Mouse (Mus musculus) embryonic facial prominence, embryonic 11.5 days (tissue): ENCODE measurements at regions not wholly inside any gene's neighbourhood (a gene's known extent, or its start where the extent isn't known, plus 50 kb on each side); places are given as distances from the start of the nearest gene placed in this dataset.

ENCODE experiments used
- ATAC-seq: fragments of 200-750 bp; cut with Nextera tagmentation; replicated peaks from 2 replicates; pipeline ENCODE4 v1.8.0; 2017; ENCODE audit warnings: low read depth; ENCODE audit not compliant: insufficient number of reproducible peaks, low FRiP score, low TSS enrichment
- DNase-seq: peaks from one replicate; pipeline ENCODE4 v3.0.0-alpha.2; 2015; ENCODE audit warnings: low spot score
- H3K27ac ChIP-seq: fragments of 300-500 bp; sonication (generic); replicated peaks from 2 replicates; pipeline ENCODE4 v1.5.1; 2014; ENCODE audit warnings: mild to moderate bottlenecking, low read depth, low read length, control low read depth
- H3K27me3 ChIP-seq: fragments of 300-500 bp; sonication (generic); 2 replicates; pipeline ENCODE4 v1.6.1; 2014; ENCODE audit warnings: mild to moderate bottlenecking, low read length, moderate library complexity, mixed read lengths; ENCODE audit not compliant: control insufficient read depth, insufficient read depth
- H3K36me3 ChIP-seq: fragments of 300-500 bp; sonication (generic); replicated peaks from 2 replicates; pipeline ENCODE4 v1.6.1; 2014; ENCODE audit warnings: low read depth, mild to moderate bottlenecking, low read length, moderate library complexity, mixed read lengths; ENCODE audit not compliant: control insufficient read depth, insufficient read depth
- H3K4me1 ChIP-seq: fragments of 300-500 bp; sonication (generic); 2 replicates; pipeline ENCODE4 v1.6.1; 2014; ENCODE audit warnings: low read length, mixed read lengths; ENCODE audit not compliant: control insufficient read depth, insufficient read depth
- H3K4me2 ChIP-seq: fragments of 300-500 bp; sonication (generic); 2 replicates; pipeline ENCODE4 v1.6.1; 2014; ENCODE audit warnings: low read depth, mild to moderate bottlenecking, control low read depth, low read length, moderate library complexity
- H3K4me3 ChIP-seq: fragments of 300-500 bp; sonication (generic); 2 replicates; pipeline ENCODE4 v1.5.1; 2014; ENCODE audit warnings: low read depth, low read length, control low read depth
- H3K9ac ChIP-seq: fragments of 300-500 bp; sonication (generic); replicated peaks from 2 replicates; pipeline ENCODE4 v1.6.1; 2014; ENCODE audit warnings: mild to moderate bottlenecking, control low read depth, low read length
- H3K9me3 ChIP-seq: fragments of 300-500 bp; sonication (generic); replicated peaks from 2 replicates; pipeline ENCODE4 v1.6.1; 2016; ENCODE audit warnings: mild to moderate bottlenecking, low read length, inconsistent platforms, mixed read lengths; ENCODE audit not compliant: control insufficient read depth
- WGBS: fragments of 180-500 bp; shearing (Covaris S2); extraction: QIAGEN DNeasy Blood & Tissue Kit; methylation state at CpG from one replicate; pipeline ENCODE4 v1.1.7; 2014; 5-methylcytosine and 5-hydroxymethylcytosine counted together

- Histone ChIP-seq H3K4me1 (no peaks in the 10 kb centered on the region), H3K4me3 (no peak overlapping the region), H3K36me3 (no peaks in the 10 kb centered on the region), H3K9ac (no peak overlapping the region), H3K27me3 (no peaks in the 10 kb centered on the region), H3K27ac (no peak overlapping the region), H3K9me3 (no peaks in the 10 kb centered on the region), H3K4me2 (no peak overlapping the region)
- 77% methylated on average over 3 of the region's 3 CpGs for WGBS
- DNase-seq, result no peak
- ATAC-seq, result no peak
Measured at GRCm38 (mm10) chr1:73844574-73844973, 279.7 kb downstream of the Tns1 start.

- Histone ChIP-seq H3K4me2 (no peak overlapping the region), H3K36me3 (no peaks in the 10 kb centered on the region), H3K4me3 (no peak overlapping the region), H3K27me3 (no peaks in the 10 kb centered on the region), H3K9me3 (no peaks in the 10 kb centered on the region), H3K27ac (no peak overlapping the region), H3K9ac (no peak overlapping the region), H3K4me1 (no peaks in the 10 kb centered on the region)
- DNase-seq, result no peak
- 81% methylated on average over 2 of the region's 2 CpGs for WGBS
- ATAC-seq, result no peak
Measured at GRCm38 (mm10) chr1:73839351-73839750, 284.9 kb downstream of the Tns1 start.

GRCm38 (mm10) chr1:73836680-73837079 is 287.6 kb downstream of the Tns1 start:
- DNase-seq (no peak), ATAC-seq (no peak)
- Histone ChIP-seq H3K27ac (no peak overlapping the region), H3K9ac (no peak overlapping the region), H3K27me3 (no peaks in the 10 kb centered on the region), H3K4me2 (no peak overlapping the region), H3K9me3 (no peaks in the 10 kb centered on the region), H3K4me3 (no peak overlapping the region), H3K4me1 (no peaks in the 10 kb centered on the region), H3K36me3 (no peaks in the 10 kb centered on the region)

- Histone ChIP-seq H3K27me3 (no peaks in the 10 kb centered on the region), H3K9ac (no peak overlapping the region), H3K36me3 (no peaks in the 10 kb centered on the region), H3K4me1 (no peaks in the 10 kb centered on the region), H3K27ac (no peak overlapping the region), H3K9me3 (no peaks in the 10 kb centered on the region), H3K4me2 (no peak overlapping the region), H3K4me3 (no peak overlapping the region)
- DNase-seq, result no peak
- WGBS, result 100% methylated on average over 1 of the region's 1 CpGs
- no peak for ATAC-seq
Measured at GRCm38 (mm10) chr1:73834566-73834965, 289.7 kb downstream of the Tns1 start.

DNA sequence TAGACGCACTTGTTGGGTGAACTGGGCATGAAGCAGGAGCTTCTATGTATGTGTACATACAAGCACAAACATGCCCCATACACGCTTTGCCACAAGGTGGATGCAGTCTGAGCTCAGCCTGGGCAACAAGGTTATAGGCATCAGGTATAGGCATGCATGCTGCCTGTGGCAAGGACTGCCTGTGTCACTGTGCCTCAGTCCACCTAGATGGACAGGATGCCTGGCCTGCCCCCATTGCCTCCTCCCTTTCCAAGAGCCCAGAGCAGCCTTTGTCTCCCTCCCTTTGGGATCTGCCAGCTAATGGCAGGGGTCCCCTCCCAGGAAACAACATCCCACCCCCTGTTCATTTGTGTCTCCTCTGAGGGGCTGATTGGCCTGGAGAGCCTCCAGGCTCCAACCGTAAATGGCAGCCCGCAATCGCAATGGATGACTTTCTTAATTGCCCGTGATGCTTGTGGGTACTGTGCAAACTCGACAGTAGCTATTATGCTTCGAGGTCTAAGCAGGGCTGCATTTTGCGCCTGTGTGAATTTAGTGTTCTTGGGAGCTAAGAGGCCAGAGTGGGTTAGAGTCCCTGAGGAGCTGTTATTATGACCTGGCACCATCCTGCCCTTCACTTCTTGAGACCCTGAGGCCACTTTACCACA is 293.6 kb downstream of the Tns1 start:
- no peaks in the 10 kb centered on the region for H3K9me3 ChIP-seq
- DNase-seq (no peak), ATAC-seq (no peak)
- H3K4me1 ChIP-seq, result no peaks in the 10 kb centered on the region
- H3K36me3 ChIP-seq, result no peaks in the 10 kb centered on the region
- H3K4me2 ChIP-seq, result no peak overlapping the region
- H3K9ac ChIP-seq, result no peak overlapping the region
- WGBS, result 63% methylated on average over 9 of the region's 9 CpGs
- H3K27ac ChIP-seq, result no peak overlapping the region
- H3K27me3 ChIP-seq, result no peaks in the 10 kb centered on the region
- H3K4me3 ChIP-seq, result no peak overlapping the region

GRCm38 (mm10) chr1:73828996-73829395 is 295.3 kb downstream of the Tns1 start:
- Histone ChIP-seq H3K9ac (no peak overlapping the region), H3K27ac (no peak overlapping the region), H3K4me2 (no peak overlapping the region), H3K4me1 (no peaks in the 10 kb centered on the region), H3K4me3 (no peak overlapping the region), H3K36me3 (no peaks in the 10 kb centered on the region), H3K9me3 (no peaks in the 10 kb centered on the region), H3K27me3 (no peaks in the 10 kb centered on the region)
- DNase-seq (no peak), ATAC-seq (no peak)
- 67% methylated on average over 10 of the region's 10 CpGs for WGBS

- Histone ChIP-seq H3K27me3 (no peaks in the 10 kb centered on the region), H3K9ac (peak overlapping the region; percentile 37; the same call in 1 of the 2 replicates), H3K4me3 (no peak overlapping the region), H3K4me1 (no peaks in the 10 kb centered on the region), H3K36me3 (no peaks in the 10 kb centered on the region), H3K9me3 (no peaks in the 10 kb centered on the region), H3K27ac (no peak overlapping the region), H3K4me2 (no peak overlapping the region; the same call in 1 of the 2 replicates)
- ATAC-seq, result peak; percentile 77
- DNase-seq, result peak; percentile 94
- 40% methylated on average over 15 of the region's 15 CpGs for WGBS
Measured at GRCm38 (mm10) chr1:73826243-73826930, 297.9 kb downstream of the Tns1 start.

DNA sequence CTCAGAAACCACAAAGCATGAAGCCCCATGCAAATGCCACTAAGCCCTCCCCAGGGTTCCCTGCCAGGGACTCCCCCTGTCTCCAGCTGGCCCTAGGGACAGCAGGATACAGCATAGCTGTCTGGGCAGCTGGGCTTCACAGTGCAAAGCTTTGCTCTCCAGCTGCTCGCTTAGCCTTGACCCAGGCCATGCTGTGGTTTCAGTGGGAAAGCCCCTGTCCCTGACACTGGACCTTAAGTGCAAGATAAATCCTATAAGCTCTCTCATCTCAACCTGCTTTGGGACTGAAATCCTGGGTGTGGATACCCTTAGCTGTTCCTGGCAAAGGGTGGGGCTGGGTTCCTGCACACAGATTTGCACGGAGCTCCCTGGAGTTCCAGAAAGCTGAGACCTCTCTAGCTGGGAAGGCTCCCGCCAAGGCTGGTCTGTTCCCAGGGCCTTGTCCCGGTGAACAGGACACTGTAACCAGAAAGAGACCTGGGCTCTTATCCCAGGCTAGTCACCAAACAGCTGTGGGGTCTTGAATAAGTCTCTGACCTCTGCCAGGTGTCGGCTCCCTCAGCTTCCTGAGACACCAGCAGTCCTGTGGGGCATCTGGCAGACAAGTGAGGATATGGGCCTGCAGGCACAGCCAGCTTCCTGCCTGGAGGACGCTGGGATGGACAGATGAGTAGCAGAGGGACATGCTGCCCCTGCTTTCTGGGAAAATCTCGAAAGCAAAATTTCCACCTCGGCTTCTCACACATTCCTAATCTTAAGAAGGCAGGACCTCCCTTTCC is 299.7 kb downstream of the Tns1 start:
- Histone ChIP-seq H3K4me1 (no peaks in the 10 kb centered on the region), H3K27ac (no peak overlapping the region), H3K36me3 (no peaks in the 10 kb centered on the region), H3K4me3 (no peak overlapping the region), H3K9me3 (no peaks in the 10 kb centered on the region), H3K27me3 (no peaks in the 10 kb centered on the region), H3K4me2 (no peak overlapping the region), H3K9ac (no peak overlapping the region; the same call in 1 of the 2 replicates)
- ATAC-seq (no peak), DNase-seq (no peak)
- WGBS, result 41% methylated on average over 8 of the region's 8 CpGs
